Mouse (Mus musculus): Measurements from ENCODE around the gene Tpbpb. TPM values are rescaled to one million over a fixed set of nuclear protein-coding genes. Genes with fewer than 3 reads are reported as not detected.
"Not testable (repeated sequence)": the region's sequence is repeated elsewhere in the genome, so short reads cannot be mapped to it uniquely, and the experiment has no call there.

Tpbpb gene
- polyA plus RNA-seq (2015; fragmentation: Nextera tagmentation; extraction: Ambion mirVana) = not detected in 2 replicates

DNA sequence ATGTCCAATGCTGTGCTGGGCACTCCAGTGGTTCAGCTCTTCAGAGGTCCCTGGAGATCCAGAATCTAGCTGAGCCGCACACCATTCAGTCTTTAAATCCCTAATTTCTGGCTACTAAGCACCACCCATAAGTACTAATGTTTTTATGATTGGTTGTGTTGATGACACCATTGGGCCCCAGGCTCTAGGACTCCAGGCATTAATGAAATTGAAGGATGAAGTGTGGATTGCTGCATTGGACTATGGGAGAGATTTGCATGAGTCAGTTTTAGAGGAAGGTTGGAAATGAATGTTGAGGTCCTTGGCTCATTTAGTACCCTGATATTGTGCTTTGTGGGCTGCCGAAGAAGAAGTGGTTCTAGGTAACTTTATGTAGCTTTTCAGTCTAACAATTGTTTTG lies at the start of gene Tpbpb:
Gene Tpbpb (minus strand): TSS at position 101 of the 400 bp plus-strand sequence.
- not testable (repeated sequence) for H3K4me1 ChIP-seq (replicated peaks); H3K27ac ChIP-seq (replicated peaks); H3K4me2 ChIP-seq; H3K27me3 ChIP-seq; H3K4me3 ChIP-seq (replicated peaks); H3K9me3 ChIP-seq (replicated peaks); ATAC-seq (ENCODE audit: insufficient read depth); H3K9ac ChIP-seq; H3K36me3 ChIP-seq (replicated peaks)
- 58% methylated on average over 2 of the region's 2 CpGs for WGBS (ENCODE audit: insufficient replicate concordance)

DNA sequence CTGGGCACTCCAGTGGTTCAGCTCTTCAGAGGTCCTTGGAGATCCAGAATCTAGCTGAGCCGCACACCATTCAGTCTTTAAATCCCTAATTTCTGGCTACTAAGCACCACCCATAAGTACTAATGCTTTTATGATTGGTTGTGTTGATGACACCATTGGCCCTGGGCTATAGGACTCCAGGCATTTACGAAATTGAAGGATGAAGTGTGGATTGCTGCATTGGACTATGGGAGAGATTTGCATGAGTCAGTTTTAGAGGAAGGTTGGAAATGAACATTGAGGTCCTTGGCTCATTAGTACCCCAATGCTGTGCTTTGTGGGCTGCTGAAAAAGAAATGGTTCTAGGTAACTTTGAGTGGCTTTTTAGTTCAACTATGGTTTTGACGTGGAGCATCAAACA lies 37.2 kb upstream of the Tpbpb start, which contains the start of gene Tpbpa:
Gene Tpbpa (minus strand): TSS at position 101 of the 400 bp plus-strand sequence.
- not testable (repeated sequence) for ATAC-seq (ENCODE audit: insufficient read depth); H3K9ac ChIP-seq; H3K27ac ChIP-seq (replicated peaks); H3K27me3 ChIP-seq; H3K9me3 ChIP-seq (replicated peaks); H3K4me2 ChIP-seq; H3K4me3 ChIP-seq (replicated peaks); H3K36me3 ChIP-seq (replicated peaks); H3K4me1 ChIP-seq (replicated peaks)
- WGBS (ENCODE audit: insufficient replicate concordance) = 63% methylated on average over 3 of the region's 3 CpGs

GRCm38 (mm10) chr13:60936500-60936901 lies 31.8 kb upstream of the Tpbpb start, which contains the start of the genes Gm49391 and Ctla2a:
Gene Gm49391 (minus strand): TSS chr13:60936571.
Gene Ctla2a (minus strand): TSS chr13:60936625.
- H3K27ac ChIP-seq (replicated peaks) = 0 out of 2 replicates have a peak within 1 kb of the TSS, but pooled peaks have one; percentile 6
- no peaks in the 10 kb centered on the region for H3K36me3 ChIP-seq (replicated peaks)
- H3K27me3 ChIP-seq = no peaks in the 10 kb centered on the region
- H3K9me3 ChIP-seq (replicated peaks) = no peaks in the 10 kb centered on the region
- no peaks in the 10 kb centered on the region for H3K4me1 ChIP-seq (replicated peaks)
- H3K4me3 ChIP-seq (replicated peaks) = no peak within 1 kb of the TSS
- H3K9ac ChIP-seq = no peak within 1 kb of the TSS
- ATAC-seq (ENCODE audit: insufficient read depth) = peak; percentile 62
- WGBS (ENCODE audit: insufficient replicate concordance) = 14% methylated on average over 5 of the region's 5 CpGs
- no peak within 1 kb of the TSS for H3K4me2 ChIP-seq

GRCm38 (mm10) chr13:60935490-60935889 lies 30.8 kb upstream of the Tpbpb start, which contains the start of gene Gm49393:
Gene Gm49393 (minus strand): TSS chr13:60935590.
- H3K9me3 ChIP-seq (replicated peaks); H3K9ac ChIP-seq; ATAC-seq (ENCODE audit: insufficient read depth); H3K4me2 ChIP-seq; H3K27me3 ChIP-seq; H3K4me3 ChIP-seq (replicated peaks); H3K27ac ChIP-seq (replicated peaks); H3K4me1 ChIP-seq (replicated peaks); H3K36me3 ChIP-seq (replicated peaks): not testable (repeated sequence)
- WGBS (ENCODE audit: insufficient replicate concordance) = 47% methylated on average over 2 of the region's 2 CpGs

- Histone ChIP-seq H3K27ac (replicated peaks) (no peak within 1 kb of the TSS), H3K36me3 (replicated peaks) (no peaks in the 10 kb centered on the region), H3K9ac (no peak within 1 kb of the TSS), H3K9me3 (replicated peaks) (no peaks in the 10 kb centered on the region), H3K4me1 (replicated peaks) (no peaks in the 10 kb centered on the region), H3K27me3 (no peaks in the 10 kb centered on the region), H3K4me2 (no peak within 1 kb of the TSS), H3K4me3 (replicated peaks) (no peak within 1 kb of the TSS)
- peak; percentile 79 for ATAC-seq (ENCODE audit: insufficient read depth)
- 12% methylated on average over 3 of the region's 3 CpGs for WGBS (ENCODE audit: insufficient replicate concordance)
These were observed 7.4 kb downstream of the Tpbpb start, which contains the start of gene Ctla2b for GRCm38 (mm10) chr13:60897328-60897727. Gene Ctla2b (minus strand): TSS chr13:60897447.

GRCm38 (mm10) chr13:60896794-60897193 lies 7.9 kb downstream of the Tpbpb start, which contains the start of gene Gm49392:
Gene Gm49392 (minus strand): TSS chr13:60896894.
- not testable (repeated sequence) for H3K36me3 ChIP-seq (replicated peaks); H3K9ac ChIP-seq; H3K27me3 ChIP-seq; ATAC-seq (ENCODE audit: insufficient read depth); H3K4me2 ChIP-seq; H3K4me1 ChIP-seq (replicated peaks); H3K4me3 ChIP-seq (replicated peaks); H3K27ac ChIP-seq (replicated peaks); H3K9me3 ChIP-seq (replicated peaks)
- WGBS (ENCODE audit: insufficient replicate concordance) = 69% methylated on average over 8 of the region's 8 CpGs

GRCm38 (mm10) chr13:60895406-60896160 lies 9.1 kb downstream of the Tpbpb start:
- H3K4me1 ChIP-seq (replicated peaks) = no peaks in the 10 kb centered on the region
- no peak overlapping the region for H3K4me2 ChIP-seq
- H3K27ac ChIP-seq (replicated peaks) = no peak overlapping the region
- H3K9ac ChIP-seq = no peak overlapping the region
- H3K9me3 ChIP-seq (replicated peaks) = no peaks in the 10 kb centered on the region
- H3K36me3 ChIP-seq (replicated peaks) = no peaks in the 10 kb centered on the region
- H3K4me3 ChIP-seq (replicated peaks) = no peak overlapping the region
- no peak for ATAC-seq (ENCODE audit: insufficient read depth)
- H3K27me3 ChIP-seq = no peaks in the 10 kb centered on the region

DNA sequence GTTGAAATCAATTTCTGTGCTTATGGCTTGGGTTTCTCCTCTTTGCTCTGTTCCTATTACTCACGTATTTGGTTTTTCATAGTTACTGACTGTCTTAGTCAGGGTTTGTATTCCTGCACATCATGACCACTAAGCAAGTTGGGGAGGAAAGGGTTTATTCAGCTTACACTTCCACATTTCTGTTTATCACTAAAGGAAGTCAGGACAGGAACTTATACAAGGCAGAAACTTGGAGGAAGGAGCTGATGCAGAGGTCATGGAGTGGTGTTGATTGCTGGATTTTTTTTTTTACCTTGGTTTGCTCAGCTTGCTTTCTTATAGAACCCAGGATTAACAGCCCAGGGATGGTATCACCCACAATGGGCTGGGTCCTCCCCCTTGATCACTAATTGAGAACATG lies 12.4 kb downstream of the Tpbpb start:
- Histone ChIP-seq H3K9ac (no peak overlapping the region), H3K27me3 (no peaks in the 10 kb centered on the region), H3K36me3 (replicated peaks) (no peaks in the 10 kb centered on the region), H3K4me2 (no peak overlapping the region), H3K9me3 (replicated peaks) (no peaks in the 10 kb centered on the region), H3K4me1 (replicated peaks) (no peaks in the 10 kb centered on the region), H3K27ac (replicated peaks) (no peak overlapping the region), H3K4me3 (replicated peaks) (no peak overlapping the region)
- WGBS (ENCODE audit: insufficient replicate concordance) = 46% methylated on average over 1 of the region's 1 CpGs
- no peak for ATAC-seq (ENCODE audit: insufficient read depth)

GRCm38 (mm10) chr13:60864281-60864680 lies 40.4 kb downstream of the Tpbpb start, which contains the start of gene 4930486L24Rik:
Gene 4930486L24Rik (minus strand): TSS chr13:60864475.
- WGBS (ENCODE audit: insufficient replicate concordance) = 41% methylated on average over 1 of the region's 1 CpGs
- ATAC-seq (ENCODE audit: insufficient read depth) = no peak
- no peak within 1 kb of the TSS for H3K4me2 ChIP-seq

More at GRCm38 (mm10) chr13:60864281-60864680, 40.4 kb downstream of the Tpbpb start, which contains the start of gene 4930486L24Rik:
- Histone ChIP-seq H3K36me3 (replicated peaks) (no peaks in the 10 kb centered on the region), H3K27me3 (no peaks in the 10 kb centered on the region), H3K9me3 (replicated peaks) (no peaks in the 10 kb centered on the region), H3K9ac (no peak within 1 kb of the TSS), H3K27ac (replicated peaks) (no peak within 1 kb of the TSS), H3K4me3 (replicated peaks) (no peak within 1 kb of the TSS), H3K4me1 (replicated peaks) (no peaks in the 10 kb centered on the region)
